Mouse (Mus musculus): Measurements from ENCODE around the gene Sigirr. TPM values are rescaled to one million over a fixed set of nuclear protein-coding genes. Genes with fewer than 3 reads are reported as not detected.

Sigirr gene
- polyA plus RNA-seq, 1 experiment from 2014 or later, result 1.8 TPM

Other genes starting within 250 kb of the Sigirr start
- not detected in 2 replicates for gene Gm45785, start 244.2 kb downstream of the Sigirr start, polyA plus RNA-seq (2014; fragmentation: Nextera tagmentation; extraction: Ambion mirVana)
- 57.2 and 63.0 TPM in 2 replicates for gene Ric8a, start 243.6 kb downstream of the Sigirr start, polyA plus RNA-seq (2014; fragmentation: Nextera tagmentation; extraction: Ambion mirVana)
- 27.2 and 29.1 TPM in 2 replicates for gene Bet1l, start 243.0 kb downstream of the Sigirr start, polyA plus RNA-seq (2014; fragmentation: Nextera tagmentation; extraction: Ambion mirVana)
- 242 and 244 TPM in 2 replicates for gene Psmd13, start 218.6 kb downstream of the Sigirr start, polyA plus RNA-seq (2014; fragmentation: Nextera tagmentation; extraction: Ambion mirVana)
- 24.3 and 25.2 TPM in 2 replicates for gene Sirt3, start 218.3 kb downstream of the Sigirr start, polyA plus RNA-seq (2014; fragmentation: Nextera tagmentation; extraction: Ambion mirVana)
- not detected in 2 replicates for gene Cox8b, start 200.1 kb downstream of the Sigirr start, polyA plus RNA-seq (2014; fragmentation: Nextera tagmentation; extraction: Ambion mirVana)
- gene Nlrp6, start 179.7 kb downstream of the Sigirr start, polyA plus RNA-seq (2014; fragmentation: Nextera tagmentation; extraction: Ambion mirVana), result 0.11 and 0.37 TPM in 2 replicates
- gene Pgghg, start 159.2 kb downstream of the Sigirr start, polyA plus RNA-seq (2014; fragmentation: Nextera tagmentation; extraction: Ambion mirVana), result 15.8 and 16.1 TPM in 2 replicates
- 0.49 TPM in 1 of 2 replicates, not detected in the other for gene Ifitm5, start 150.3 kb downstream of the Sigirr start, polyA plus RNA-seq (2014; fragmentation: Nextera tagmentation; extraction: Ambion mirVana)
- not detected in 2 replicates for gene Gm45717, start 144.6 kb downstream of the Sigirr start, polyA plus RNA-seq (2014; fragmentation: Nextera tagmentation; extraction: Ambion mirVana)
- 225 and 231 TPM in 2 replicates for gene Ifitm2, start 144.6 kb downstream of the Sigirr start, polyA plus RNA-seq (2014; fragmentation: Nextera tagmentation; extraction: Ambion mirVana)
- 5.6 and 8.1 TPM in 2 replicates for gene Ifitm1, start 133.4 kb downstream of the Sigirr start, polyA plus RNA-seq (2014; fragmentation: Nextera tagmentation; extraction: Ambion mirVana)
- 9.4 and 9.7 TPM in 2 replicates for gene Ifitm3, start 89.8 kb downstream of the Sigirr start, polyA plus RNA-seq (2014; fragmentation: Nextera tagmentation; extraction: Ambion mirVana)
- gene Ifitm6, start 82.6 kb downstream of the Sigirr start, polyA plus RNA-seq (2014; fragmentation: Nextera tagmentation; extraction: Ambion mirVana), result not detected in 2 replicates
- gene Gm17387, start 71.4 kb downstream of the Sigirr start, polyA plus RNA-seq (2014; fragmentation: Nextera tagmentation; extraction: Ambion mirVana), result not detected in 2 replicates
- gene B4galnt4, start 39.5 kb downstream of the Sigirr start, polyA plus RNA-seq (2014; fragmentation: Nextera tagmentation; extraction: Ambion mirVana), result 22.3 and 23.5 TPM in 2 replicates
- gene Pkp3, start 22.4 kb downstream of the Sigirr start, polyA plus RNA-seq (2014; fragmentation: Nextera tagmentation; extraction: Ambion mirVana), result 1.1 and 1.9 TPM in 2 replicates
- gene Ano9, start 17.2 kb upstream of the Sigirr start, polyA plus RNA-seq (2014; fragmentation: Nextera tagmentation; extraction: Ambion mirVana), result 0.21 and 0.39 TPM in 2 replicates
- 70.9 and 75.3 TPM in 2 replicates for gene Ptdss2, start 21.8 kb upstream of the Sigirr start, polyA plus RNA-seq (2014; fragmentation: Nextera tagmentation; extraction: Ambion mirVana)
- 56.7 and 65.2 TPM in 2 replicates for gene Rnh1, start 72.3 kb upstream of the Sigirr start, polyA plus RNA-seq (2014; fragmentation: Nextera tagmentation; extraction: Ambion mirVana)
- 87.5 and 116 TPM in 2 replicates for gene Hras, start 93.4 kb upstream of the Sigirr start, polyA plus RNA-seq (2014; fragmentation: Nextera tagmentation; extraction: Ambion mirVana)
- 14.0 and 16.1 TPM in 2 replicates for gene Lrrc56, start 93.6 kb upstream of the Sigirr start, polyA plus RNA-seq (2014; fragmentation: Nextera tagmentation; extraction: Ambion mirVana)
- gene Lmntd2, start 113.5 kb upstream of the Sigirr start, polyA plus RNA-seq (2014; fragmentation: Nextera tagmentation; extraction: Ambion mirVana), result 3.3 TPM in 2 replicates
- 47.4 and 49.3 TPM in 2 replicates for gene Rassf7, start 115.3 kb upstream of the Sigirr start, polyA plus RNA-seq (2014; fragmentation: Nextera tagmentation; extraction: Ambion mirVana)
- 99.6 and 102 TPM in 2 replicates for gene Phrf1, start 128.2 kb upstream of the Sigirr start, polyA plus RNA-seq (2014; fragmentation: Nextera tagmentation; extraction: Ambion mirVana)
- 0.57 and 1.2 TPM in 2 replicates for gene Irf7, start 165.9 kb upstream of the Sigirr start, polyA plus RNA-seq (2014; fragmentation: Nextera tagmentation; extraction: Ambion mirVana)
- gene Cdhr5, start 176.2 kb upstream of the Sigirr start, polyA plus RNA-seq (2014; fragmentation: Nextera tagmentation; extraction: Ambion mirVana), result not detected in 2 replicates
- gene Sct, start 178.6 kb upstream of the Sigirr start, polyA plus RNA-seq (2014; fragmentation: Nextera tagmentation; extraction: Ambion mirVana), result 2.5 TPM in 2 replicates
- 0.24 and 0.43 TPM in 2 replicates for gene Drd4, start 191.4 kb upstream of the Sigirr start, polyA plus RNA-seq (2014; fragmentation: Nextera tagmentation; extraction: Ambion mirVana)
- gene Deaf1, start 227.1 kb upstream of the Sigirr start, polyA plus RNA-seq (2014; fragmentation: Nextera tagmentation; extraction: Ambion mirVana), result 74.2 and 80.8 TPM in 2 replicates
- 33.2 and 33.5 TPM in 2 replicates for gene Tmem80, start 227.2 kb upstream of the Sigirr start, polyA plus RNA-seq (2014; fragmentation: Nextera tagmentation; extraction: Ambion mirVana)
- 2.5 and 3.3 TPM in 2 replicates for gene Eps8l2, start 238.3 kb upstream of the Sigirr start, polyA plus RNA-seq (2014; fragmentation: Nextera tagmentation; extraction: Ambion mirVana)